Mouse (Mus musculus): Measurements from ENCODE around the gene Rnf222. TPM values are rescaled to one million over a fixed set of nuclear protein-coding genes. Genes with fewer than 3 reads are reported as not detected.

Rnf222 gene
- polyA plus RNA-seq, 1 experiment: not detected

- TF ChIP-seq GATA1 (IDR thresholded peaks at IDR 0.05; ENCODE audit: low read length): no peak
- no peak for TF ChIP-seq TAL1 (IDR thresholded peaks at IDR 0.05; ENCODE audit: low read length)
- Histone ChIP-seq H3K27me3 (ENCODE audit: control insufficient read depth) (no peaks in the 10 kb centered on the region), H3K9me3 (ENCODE audit: control insufficient read depth, low read length) (no peaks in the 10 kb centered on the region), H3K4me1 (ENCODE audit: control insufficient read depth) (peaks cover 46% of the 10 kb centered on the region), H3K36me3 (ENCODE audit: control insufficient read depth) (no peaks in the 10 kb centered on the region), H3K4me3 (replicated peaks) (no peak overlapping the region)
These were observed 4.5 kb upstream of the Rnf222 start for GRCm38 (mm10) chr11:68883843-68884242.

GRCm38 (mm10) chr11:68884368-68884767 is 4.0 kb upstream of the Rnf222 start:
- Histone ChIP-seq H3K36me3 (ENCODE audit: control insufficient read depth) (no peaks in the 10 kb centered on the region), H3K9me3 (ENCODE audit: control insufficient read depth, low read length) (no peaks in the 10 kb centered on the region), H3K4me3 (replicated peaks) (peak overlapping the region; percentile 38), H3K4me1 (ENCODE audit: control insufficient read depth) (peaks cover 47% of the 10 kb centered on the region), H3K27me3 (ENCODE audit: control insufficient read depth) (no peaks in the 10 kb centered on the region)
- peak; percentile 64 for TF ChIP-seq GATA1 (IDR thresholded peaks at IDR 0.05; ENCODE audit: low read length)
- TF ChIP-seq TAL1 (IDR thresholded peaks at IDR 0.05; ENCODE audit: low read length): no peak

GRCm38 (mm10) chr11:68886091-68886490 is 2.3 kb upstream of the Rnf222 start:
- H3K9me3 ChIP-seq (ENCODE audit: control insufficient read depth, low read length): no peaks in the 10 kb centered on the region
- H3K4me1 ChIP-seq (ENCODE audit: control insufficient read depth): peaks cover 51% of the 10 kb centered on the region
- no peaks in the 10 kb centered on the region for H3K27me3 ChIP-seq (ENCODE audit: control insufficient read depth)
- H3K36me3 ChIP-seq (ENCODE audit: control insufficient read depth): no peaks in the 10 kb centered on the region
- H3K4me3 ChIP-seq (replicated peaks): no peak overlapping the region
- TF ChIP-seq TAL1 (IDR thresholded peaks at IDR 0.05; ENCODE audit: low read length) (no peak), GATA1 (IDR thresholded peaks at IDR 0.05; ENCODE audit: low read length) (no peak)

- TF ChIP-seq GATA1 (IDR thresholded peaks at IDR 0.05; ENCODE audit: low read length) (no peak), TAL1 (IDR thresholded peaks at IDR 0.05; ENCODE audit: low read length) (no peak)
- peaks cover 53% of the 10 kb centered on the region for H3K4me1 ChIP-seq (ENCODE audit: control insufficient read depth)
- no peak overlapping the region for H3K4me3 ChIP-seq (replicated peaks)
- no peaks in the 10 kb centered on the region for H3K27me3 ChIP-seq (ENCODE audit: control insufficient read depth)
- no peaks in the 10 kb centered on the region for H3K9me3 ChIP-seq (ENCODE audit: control insufficient read depth, low read length)
- H3K36me3 ChIP-seq (ENCODE audit: control insufficient read depth): no peaks in the 10 kb centered on the region
These were observed 300 bp downstream of the Rnf222 start for GRCm38 (mm10) chr11:68888653-68889052.

GRCm38 (mm10) chr11:68890625-68891024 is 2.3 kb downstream of the Rnf222 start:
- H3K4me3 ChIP-seq (replicated peaks): no peak overlapping the region
- no peaks in the 10 kb centered on the region for H3K36me3 ChIP-seq (ENCODE audit: control insufficient read depth)
- peaks cover 45% of the 10 kb centered on the region for H3K4me1 ChIP-seq (ENCODE audit: control insufficient read depth)
- no peaks in the 10 kb centered on the region for H3K9me3 ChIP-seq (ENCODE audit: control insufficient read depth, low read length)
- H3K27me3 ChIP-seq (ENCODE audit: control insufficient read depth): no peaks in the 10 kb centered on the region
- TF ChIP-seq GATA1 (IDR thresholded peaks at IDR 0.05; ENCODE audit: low read length): no peak
- TF ChIP-seq TAL1 (IDR thresholded peaks at IDR 0.05; ENCODE audit: low read length): no peak

GRCm38 (mm10) chr11:68891823-68892222 is 3.5 kb downstream of the Rnf222 start:
- Histone ChIP-seq H3K36me3 (ENCODE audit: control insufficient read depth) (no peaks in the 10 kb centered on the region), H3K9me3 (ENCODE audit: control insufficient read depth, low read length) (no peaks in the 10 kb centered on the region), H3K4me3 (replicated peaks) (no peak overlapping the region), H3K27me3 (ENCODE audit: control insufficient read depth) (no peaks in the 10 kb centered on the region), H3K4me1 (ENCODE audit: control insufficient read depth) (peaks cover 53% of the 10 kb centered on the region)
- no peak for TF ChIP-seq GATA1 (IDR thresholded peaks at IDR 0.05; ENCODE audit: low read length)
- TF ChIP-seq TAL1 (IDR thresholded peaks at IDR 0.05; ENCODE audit: low read length): no peak

- Histone ChIP-seq H3K4me3 (replicated peaks) (no peak overlapping the region), H3K4me1 (ENCODE audit: control insufficient read depth) (peaks cover 58% of the 10 kb centered on the region)
- no peak for TF ChIP-seq GATA1 (IDR thresholded peaks at IDR 0.05; ENCODE audit: low read length)
These were observed 4.0 kb downstream of the Rnf222 start for GRCm38 (mm10) chr11:68892233-68892832.

GRCm38 (mm10) chr11:68893911-68894464 is 5.6 kb downstream of the Rnf222 start:
- TF ChIP-seq TAL1 (IDR thresholded peaks at IDR 0.05; ENCODE audit: low read length) (no peak), GATA1 (IDR thresholded peaks at IDR 0.05; ENCODE audit: low read length) (no peak)
- Histone ChIP-seq H3K4me1 (ENCODE audit: control insufficient read depth) (peaks cover 65% of the 10 kb centered on the region), H3K36me3 (ENCODE audit: control insufficient read depth) (no peaks in the 10 kb centered on the region), H3K27me3 (ENCODE audit: control insufficient read depth) (no peaks in the 10 kb centered on the region), H3K9me3 (ENCODE audit: control insufficient read depth, low read length) (no peaks in the 10 kb centered on the region), H3K4me3 (replicated peaks) (no peak overlapping the region)

More at GRCm38 (mm10) chr11:68892233-68892832, 4.0 kb downstream of the Rnf222 start:
- Histone ChIP-seq H3K36me3 (ENCODE audit: control insufficient read depth) (no peaks in the 10 kb centered on the region), H3K9me3 (ENCODE audit: control insufficient read depth, low read length) (no peaks in the 10 kb centered on the region), H3K27me3 (ENCODE audit: control insufficient read depth) (no peaks in the 10 kb centered on the region)

- Histone ChIP-seq H3K27me3 (ENCODE audit: control insufficient read depth) (peaks cover 3% of the 10 kb centered on the region), H3K9me3 (ENCODE audit: control insufficient read depth, low read length) (no peaks in the 10 kb centered on the region), H3K4me3 (replicated peaks) (no peak overlapping the region), H3K36me3 (ENCODE audit: control insufficient read depth) (no peaks in the 10 kb centered on the region), H3K4me1 (ENCODE audit: control insufficient read depth) (peaks cover 75% of the 10 kb centered on the region)
- TF ChIP-seq GATA1 (IDR thresholded peaks at IDR 0.05; ENCODE audit: low read length) (no peak), TAL1 (IDR thresholded peaks at IDR 0.05; ENCODE audit: low read length) (no peak)
These were observed 7.9 kb downstream of the Rnf222 start for GRCm38 (mm10) chr11:68896247-68896646.

All from erythroblast, embryonic 14.5 days (primary cell).